Comparison of ENCODE assay signal across 30 mouse cellular contexts in the genomic region with DNA sequence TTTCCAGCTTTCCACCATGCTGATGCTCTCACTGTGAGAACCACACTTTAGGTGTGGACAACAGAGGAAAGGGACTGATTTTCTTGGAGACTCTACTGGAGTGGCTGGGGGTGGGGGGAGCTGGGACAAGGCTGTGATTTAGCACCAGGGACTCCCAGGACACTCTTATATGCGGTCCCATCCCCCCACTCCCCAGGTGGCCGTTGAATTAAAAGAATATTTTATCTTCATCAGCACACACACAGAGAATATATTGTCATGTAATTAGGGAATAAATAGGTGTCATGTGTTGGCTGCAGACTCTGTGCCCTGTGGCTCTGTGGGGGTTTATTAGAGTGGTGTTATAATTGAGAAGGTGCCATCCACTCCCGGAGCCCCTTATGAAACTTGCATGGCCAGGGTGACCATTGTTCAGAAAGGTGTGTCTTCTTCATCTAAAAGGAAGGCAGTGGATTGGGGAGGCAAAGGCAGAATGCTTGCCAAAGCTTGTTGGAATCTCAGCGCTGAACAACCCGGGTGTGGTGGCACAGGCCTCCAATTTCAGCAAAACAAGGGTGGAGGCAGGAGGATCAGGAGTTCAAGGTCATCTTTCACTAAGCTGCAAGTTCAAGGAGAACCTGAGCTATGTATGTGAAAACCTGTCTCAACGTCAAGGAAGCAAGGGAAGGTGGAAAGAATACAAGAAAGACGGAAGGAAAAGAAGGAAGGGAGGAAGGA. TPM values are rescaled to one million over a fixed set of nuclear protein-coding genes. Genes with fewer than 3 reads are reported as not detected.
"Had no signal": no experiment of that assay in that cellular context is flagged by ENCODE, and none has a peak within 500 bp of the region (broad histone marks: within the 10 kb centered on the region; RNA-seq: fewer than 3 reads in every experiment).

No protein-coding gene starts in this region.

- H3K9ac ChIP-seq: heart, embryonic 13.5 days; heart, embryonic 15.5 days; hindbrain, embryonic 13.5 days; hindbrain, embryonic 15.5 days; intestine, embryonic 15.5 days; limb, embryonic 12.5 days; liver, embryonic 13.5 days; liver, embryonic 15.5 days; liver, postnatal 0 days had no signal

- H3K36me3 ChIP-seq: heart, embryonic 13.5 days; heart, embryonic 15.5 days; hindbrain, embryonic 13.5 days; hindbrain, embryonic 15.5 days; intestine, embryonic 15.5 days; limb, embryonic 10.5 days; limb, embryonic 12.5 days; liver, embryonic 13.5 days; liver, embryonic 15.5 days had no signal

- H3K4me2 ChIP-seq: heart, embryonic 11.5 days; heart, embryonic 13.5 days; heart, embryonic 15.5 days; hindbrain, embryonic 13.5 days; hindbrain, embryonic 15.5 days; intestine, embryonic 15.5 days; limb, embryonic 12.5 days; liver, embryonic 11.5 days; liver, embryonic 13.5 days; liver, embryonic 15.5 days had no signal

- DNase-seq: gastrocnemius, adult 2 months; gastrocnemius, postnatal 10 days; gastrocnemius, postnatal 25 days; heart, adult 2 months; heart, postnatal 14 days; heart, postnatal 36 days; kidney, adult 11 months; kidney, adult 2 months; kidney, adult 9 months; kidney, postnatal 10 days; kidney, postnatal 25 days; kidney, postnatal 4 days; liver; liver, embryonic 13.5 days; liver, postnatal 0 days had no signal

- H3K9me3 ChIP-seq: heart, embryonic 13.5 days; heart, embryonic 15.5 days; hindbrain, embryonic 13.5 days; hindbrain, embryonic 15.5 days; intestine, embryonic 15.5 days; limb, embryonic 10.5 days; limb, embryonic 12.5 days; liver, embryonic 13.5 days; liver, embryonic 15.5 days had no signal

- H3K4me3 ChIP-seq: gastrocnemius, adult 2 months; heart, adult 2 months; heart, embryonic 13.5 days; heart, embryonic 15.5 days; hindbrain, embryonic 13.5 days; hindbrain, embryonic 15.5 days; intestine, embryonic 15.5 days; layer of hippocampus, adult 2 months; left cerebral cortex, adult 2 months; limb, embryonic 10.5 days; limb, embryonic 12.5 days; liver, embryonic 13.5 days; liver, embryonic 15.5 days had no signal

- ATAC-seq: inflammation-experienced regulatory T-cells, adult 6 months; intestine, embryonic 15.5 days; liver, postnatal 0 days had no signal

- H3K27ac ChIP-seq: gastrocnemius, adult 2 months; heart, adult 2 months; heart, embryonic 13.5 days; heart, embryonic 15.5 days; hindbrain, embryonic 13.5 days; hindbrain, embryonic 15.5 days; intestine, embryonic 15.5 days; layer of hippocampus, adult 2 months; left cerebral cortex, adult 2 months; limb, embryonic 10.5 days; limb, embryonic 12.5 days; liver, embryonic 13.5 days; liver, embryonic 15.5 days had no signal

RNA-seq across cellular contexts. Expression of gene Megf11, which starts 4.3 kb away (rescaled TPM):
- total RNA-seq: granulocyte monocyte progenitor cell, adult 5-6 weeks; hematopoietic stem cell, adult 5-6 weeks had no signal
